In the genomic region with DNA sequence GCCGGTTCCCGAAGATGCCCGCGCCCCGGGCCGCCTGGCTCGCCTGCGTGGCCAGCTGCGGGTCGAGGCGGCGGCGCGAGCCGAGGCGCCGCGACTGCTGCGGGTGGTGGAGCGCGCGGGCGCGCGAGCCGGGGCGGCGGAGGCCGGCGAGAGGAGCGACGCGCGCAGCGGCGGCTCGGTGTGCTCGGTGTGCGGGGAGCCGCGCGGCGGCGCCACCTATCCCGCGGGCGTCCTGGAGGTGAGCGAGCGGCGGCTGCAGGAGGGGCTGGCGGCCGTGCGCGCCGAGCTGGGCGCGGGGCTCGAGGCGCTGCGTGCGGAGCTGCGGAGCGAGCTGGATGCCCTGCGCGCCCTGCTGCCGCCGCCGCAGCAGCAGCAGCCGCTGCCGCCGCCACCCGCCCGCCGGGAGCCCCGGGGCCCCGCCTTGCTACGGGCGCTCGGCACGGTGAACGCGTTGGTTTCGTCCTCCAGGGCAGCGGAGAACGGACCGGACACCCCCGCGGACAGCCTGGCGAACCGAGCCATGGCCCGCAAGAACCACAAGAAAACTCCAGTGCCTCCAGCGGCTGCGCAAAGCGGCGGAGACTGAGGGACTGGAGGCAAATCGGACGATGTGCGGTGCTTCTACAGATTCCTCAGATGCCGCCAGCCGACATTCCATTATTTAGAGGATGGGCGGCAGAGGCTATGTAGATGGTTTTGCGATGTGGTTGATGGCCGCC, we compare ENCODE assay signal across 8 mouse cellular contexts. TPM values are rescaled to one million over a fixed set of nuclear protein-coding genes. Genes with fewer than 3 reads are reported as not detected.
DNase-seq lines count a peak whose midpoint lies in the region; ATAC-seq and TF ChIP-seq lines count a peak whose summit lies in the region.

No protein-coding gene starts in this region.

- H3K27ac ChIP-seq in heart, embryonic 15.5 days = no peak overlapping the region
- 0 out of 2 replicates have a peak overlapping the region, but pooled peaks have one; percentile 20 for H3K27ac ChIP-seq in embryonic facial prominence, embryonic 11.5 days (replicated peaks; ENCODE audit: low read depth, low read length)
- no peak overlapping the region for H3K27ac ChIP-seq in intestine, embryonic 15.5 days
- peak overlapping the region; percentile 87 for H3K27ac ChIP-seq in midbrain, embryonic 13.5 days
- no peak overlapping the region for H3K27ac ChIP-seq in testis, adult 2 months (ENCODE audit: control insufficient read depth, insufficient read depth, low read depth, low read length)

- no peak for TF ChIP-seq CTCF in testis, adult 2 months (IDR thresholded peaks at IDR 0.05; ENCODE audit: control insufficient read depth, insufficient read depth, insufficient replicate concordance, low read depth, low read length)

- peak overlapping the region; percentile 44 for H3K9ac ChIP-seq in heart, embryonic 15.5 days
- H3K9ac ChIP-seq in embryonic facial prominence, embryonic 11.5 days (replicated peaks; ENCODE audit: low read length) = peak overlapping the region; percentile 71
- peak overlapping the region; percentile 52 for H3K9ac ChIP-seq in intestine, embryonic 15.5 days
- H3K9ac ChIP-seq in midbrain, embryonic 13.5 days (replicated peaks) = peak overlapping the region; percentile 82

- ATAC-seq in heart, embryonic 15.5 days (replicated peaks; ENCODE audit: insufficient number of reproducible peaks, insufficient read depth, low FRiP score, low read depth) = peak; percentile 28; the same call in 1 of the 2 replicates
- 0 out of 2 replicates have a peak, but pooled peaks have one; percentile 10 for ATAC-seq in embryonic facial prominence, embryonic 11.5 days (replicated peaks; ENCODE audit: insufficient number of reproducible peaks, low FRiP score, low TSS enrichment, low read depth)
- peak; percentile 60 for ATAC-seq in intestine, embryonic 15.5 days
- ATAC-seq in midbrain, embryonic 13.5 days = peak; percentile 81
- ATAC-seq in erythroblast, adult 5-6 weeks (replicated peaks; ENCODE audit: low FRiP score, poor library complexity, severe bottlenecking) = no peak

- peaks cover 18% of the 10 kb centered on the region for H3K4me1 ChIP-seq in heart, embryonic 15.5 days (replicated peaks)
- peaks cover 5% of the 10 kb centered on the region; the same call in 1 of the 2 replicates for H3K4me1 ChIP-seq in embryonic facial prominence, embryonic 11.5 days (ENCODE audit: control insufficient read depth, insufficient read depth, low read length)
- peaks cover 12% of the 10 kb centered on the region for H3K4me1 ChIP-seq in intestine, embryonic 15.5 days (replicated peaks)
- H3K4me1 ChIP-seq in midbrain, embryonic 13.5 days (replicated peaks) = peaks cover 29% of the 10 kb centered on the region
- H3K4me1 ChIP-seq in testis, adult 2 months (ENCODE audit: control insufficient read depth, insufficient read depth, low read length) = peaks cover 25% of the 10 kb centered on the region

- peak overlapping the region; percentile 61 for H3K4me3 ChIP-seq in heart, embryonic 15.5 days
- H3K4me3 ChIP-seq in embryonic facial prominence, embryonic 11.5 days (ENCODE audit: low read depth, low read length) = peak overlapping the region; percentile 60
- H3K4me3 ChIP-seq in intestine, embryonic 15.5 days (replicated peaks) = peak overlapping the region; percentile 57
- H3K4me3 ChIP-seq in midbrain, embryonic 13.5 days (replicated peaks) = peak overlapping the region; percentile 58
- peak overlapping the region; percentile 68 for H3K4me3 ChIP-seq in testis, adult 2 months (ENCODE audit: control insufficient read depth, low read depth, low read length)

- no peaks in the 10 kb centered on the region for H3K36me3 ChIP-seq in heart, embryonic 15.5 days
- H3K36me3 ChIP-seq in embryonic facial prominence, embryonic 11.5 days (replicated peaks; ENCODE audit: control insufficient read depth, insufficient read depth, low read depth, low read length) = no peaks in the 10 kb centered on the region
- H3K36me3 ChIP-seq in intestine, embryonic 15.5 days = no peaks in the 10 kb centered on the region
- peaks cover 11% of the 10 kb centered on the region; the same call in 1 of the 2 replicates for H3K36me3 ChIP-seq in midbrain, embryonic 13.5 days
- H3K36me3 ChIP-seq in testis, adult 2 months (ENCODE audit: control insufficient read depth, insufficient read depth, low read length) = no peaks in the 10 kb centered on the region

- H3K27me3 ChIP-seq in heart, embryonic 15.5 days = peaks cover 86% of the 10 kb centered on the region
- peaks cover 54% of the 10 kb centered on the region for H3K27me3 ChIP-seq in embryonic facial prominence, embryonic 11.5 days (ENCODE audit: control insufficient read depth, insufficient read depth, low read length)
- H3K27me3 ChIP-seq in intestine, embryonic 15.5 days (replicated peaks) = peaks cover 74% of the 10 kb centered on the region
- H3K27me3 ChIP-seq in midbrain, embryonic 13.5 days = peaks cover 89% of the 10 kb centered on the region
- no peaks in the 10 kb centered on the region for H3K27me3 ChIP-seq in testis, adult 2 months (ENCODE audit: control insufficient read depth, insufficient read depth, low read length)

- no peaks in the 10 kb centered on the region for H3K9me3 ChIP-seq in heart, embryonic 15.5 days (replicated peaks)
- no peaks in the 10 kb centered on the region for H3K9me3 ChIP-seq in embryonic facial prominence, embryonic 11.5 days (replicated peaks; ENCODE audit: control insufficient read depth, low read length)
- no peaks in the 10 kb centered on the region for H3K9me3 ChIP-seq in intestine, embryonic 15.5 days
- H3K9me3 ChIP-seq in midbrain, embryonic 13.5 days = no peaks in the 10 kb centered on the region

- no peak for DNase-seq in heart, adult 11 months
- DNase-seq in R1 (ENCODE audit: low read depth, low spot score) = peak; percentile 80
- peak; percentile 55 for DNase-seq in embryonic facial prominence, embryonic 11.5 days (ENCODE audit: low spot score)

- H3K4me2 ChIP-seq in heart, embryonic 15.5 days = peak overlapping the region; percentile 99
- peak overlapping the region; percentile 99 for H3K4me2 ChIP-seq in embryonic facial prominence, embryonic 11.5 days (ENCODE audit: low read depth, low read length)
- H3K4me2 ChIP-seq in intestine, embryonic 15.5 days (replicated peaks) = peak overlapping the region; percentile 97
- H3K4me2 ChIP-seq in midbrain, embryonic 13.5 days (replicated peaks) = peak overlapping the region; percentile 85

- no peak for TF ChIP-seq POLR2A in testis, adult 2 months (IDR thresholded peaks at IDR 0.05; ENCODE audit: control insufficient read depth, low read depth, low read length)

- WGBS in heart, embryonic 15.5 days = under 1% methylated on average over 70 of the region's 103 CpGs
- under 1% methylated on average over 75 of the region's 103 CpGs for WGBS in embryonic facial prominence, embryonic 11.5 days
- under 1% methylated on average over 97 of the region's 103 CpGs for WGBS in intestine, embryonic 15.5 days
- WGBS in midbrain, embryonic 13.5 days = under 1% methylated on average over 96 of the region's 103 CpGs

RNA-seq across cellular contexts. Expression of gene B830017H08Rik, which starts 0.9 kb away (rescaled TPM):
- polyA plus RNA-seq in heart, embryonic 15.5 days (2015; fragmentation: Nextera tagmentation; extraction: Ambion mirVana) = not detected in 2 replicates
- not detected in 2 replicates for polyA plus RNA-seq in embryonic facial prominence, embryonic 11.5 days (2014; fragmentation: Nextera tagmentation; extraction: Ambion mirVana)
- polyA plus RNA-seq in intestine, embryonic 15.5 days (2015; fragmentation: Nextera tagmentation; extraction: Ambion mirVana) = not detected in 2 replicates
- polyA plus RNA-seq in midbrain, embryonic 13.5 days (2015; fragmentation: Nextera tagmentation; extraction: Ambion mirVana) = 0.54 and 0.70 TPM in 2 replicates
- 4.5 and 5.6 TPM in 2 replicates for polyA plus RNA-seq in testis, adult 2 months (2012; rRNA removed)
- not detected in 2 replicates for total RNA-seq in erythroblast, adult 5-6 weeks (2015; ENCODE audit: low replicate concordance)
- not detected in 2 replicates for total RNA-seq in erythroblast, adult 5-6 weeks (2017; ENCODE audit: low replicate concordance)

RNA-seq across cellular contexts. Expression of gene Car15, which starts 4.3 kb away (rescaled TPM):
- polyA plus RNA-seq in heart, embryonic 15.5 days (2015; fragmentation: Nextera tagmentation; extraction: Ambion mirVana) = 1.5 and 2.1 TPM in 2 replicates
- 1.7 and 2.0 TPM in 2 replicates for polyA plus RNA-seq in embryonic facial prominence, embryonic 11.5 days (2014; fragmentation: Nextera tagmentation; extraction: Ambion mirVana)
- polyA plus RNA-seq in intestine, embryonic 15.5 days (2015; fragmentation: Nextera tagmentation; extraction: Ambion mirVana) = 2.0 and 3.1 TPM in 2 replicates
- polyA plus RNA-seq in midbrain, embryonic 13.5 days (2015; fragmentation: Nextera tagmentation; extraction: Ambion mirVana) = 5.3 and 5.5 TPM in 2 replicates
- polyA plus RNA-seq in testis, adult 2 months (2012; rRNA removed) = 13.9 and 17.9 TPM in 2 replicates
- total RNA-seq in erythroblast, adult 5-6 weeks (2015; ENCODE audit: low replicate concordance) = 2.5 TPM in 1 of 2 replicates, not detected in the other
- 1.3 TPM in 1 of 2 replicates, not detected in the other for total RNA-seq in erythroblast, adult 5-6 weeks (2017; ENCODE audit: low replicate concordance)

RNA-seq across cellular contexts. Expression of gene Scarf2, which starts 36.8 kb away (rescaled TPM):
- 6.6 and 11.3 TPM in 2 replicates for polyA plus RNA-seq in heart, embryonic 15.5 days (2015; fragmentation: Nextera tagmentation; extraction: Ambion mirVana)
- polyA plus RNA-seq in embryonic facial prominence, embryonic 11.5 days (2014; fragmentation: Nextera tagmentation; extraction: Ambion mirVana) = 13.5 and 15.3 TPM in 2 replicates
- 11.5 and 11.7 TPM in 2 replicates for polyA plus RNA-seq in intestine, embryonic 15.5 days (2015; fragmentation: Nextera tagmentation; extraction: Ambion mirVana)
- 0.85 and 1.6 TPM in 2 replicates for polyA plus RNA-seq in midbrain, embryonic 13.5 days (2015; fragmentation: Nextera tagmentation; extraction: Ambion mirVana)
- 4.1 and 5.6 TPM in 2 replicates for polyA plus RNA-seq in testis, adult 2 months (2012; rRNA removed)
- total RNA-seq in erythroblast, adult 5-6 weeks (2015; ENCODE audit: low replicate concordance) = not detected in 2 replicates
- total RNA-seq in erythroblast, adult 5-6 weeks (2017; ENCODE audit: low replicate concordance) = not detected in 2 replicates

RNA-seq across cellular contexts. Expression of gene Gm20518, which starts 57.6 kb away (rescaled TPM):
- 0.19 and 0.24 TPM in 2 replicates for polyA plus RNA-seq in heart, embryonic 15.5 days (2015; fragmentation: Nextera tagmentation; extraction: Ambion mirVana)
- 0.14 and 0.20 TPM in 2 replicates for polyA plus RNA-seq in embryonic facial prominence, embryonic 11.5 days (2014; fragmentation: Nextera tagmentation; extraction: Ambion mirVana)
- 0.18 and 0.27 TPM in 2 replicates for polyA plus RNA-seq in intestine, embryonic 15.5 days (2015; fragmentation: Nextera tagmentation; extraction: Ambion mirVana)
- 0.71 and 0.98 TPM in 2 replicates for polyA plus RNA-seq in midbrain, embryonic 13.5 days (2015; fragmentation: Nextera tagmentation; extraction: Ambion mirVana)
- polyA plus RNA-seq in testis, adult 2 months (2012; rRNA removed) = 3.1 and 3.2 TPM in 2 replicates
- total RNA-seq in erythroblast, adult 5-6 weeks (2015; ENCODE audit: low replicate concordance) = 1.0 TPM in 1 of 2 replicates, not detected in the other
- total RNA-seq in erythroblast, adult 5-6 weeks (2017; ENCODE audit: low replicate concordance) = 0.68 TPM in 1 of 2 replicates, not detected in the other

Comparison
In these comparisons a context has a peak if more than half of its experiments do, and no peak if none do; other contexts are left out.
1. H3K27ac ChIP-seq: peak in embryonic facial prominence, embryonic 11.5 days (single experiment) and midbrain, embryonic 13.5 days (single experiment); none in heart, embryonic 15.5 days (single experiment), intestine, embryonic 15.5 days (single experiment) and testis, adult 2 months (single experiment).
2. Peak in every context shown above with its lines, with median percentiles within 50 percentile points of each other: H3K4me2 ChIP-seq, H3K4me3 ChIP-seq and H3K9ac ChIP-seq.